Mouse (Mus musculus): ENCODE measurements around the gene Cpe. TPM values are rescaled to one million over a fixed set of nuclear protein-coding genes. Genes with fewer than 3 reads are reported as not detected.

The Cpe gene
- polyA plus RNA-seq, 1 experiment from 2014 or later = 4.3 TPM

DNA sequence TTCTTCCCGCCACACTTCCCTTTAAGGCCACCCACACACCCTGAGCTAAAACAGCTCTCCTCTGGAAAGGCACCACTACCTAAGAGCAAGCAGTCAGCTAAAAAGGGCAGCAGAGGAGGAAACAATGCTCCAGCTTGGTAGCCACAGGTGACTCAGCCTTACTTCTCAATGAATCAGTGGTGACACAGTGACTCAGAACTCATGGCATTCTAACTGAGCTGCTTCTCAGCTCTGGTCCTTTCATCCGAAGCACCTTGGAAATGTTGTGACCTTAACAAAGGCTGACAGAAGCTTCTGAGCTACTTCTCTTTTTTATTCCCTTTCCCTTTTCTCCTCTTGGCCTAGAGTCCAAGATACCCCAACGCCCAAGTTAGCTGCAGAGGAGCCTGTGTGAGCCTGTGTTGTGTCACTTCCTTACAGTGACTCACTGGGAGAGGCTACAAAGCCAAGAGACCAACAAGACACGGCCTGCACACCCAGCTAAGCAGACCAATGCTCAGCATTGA lies 33.4 kb upstream of the Cpe start:
- no peak overlapping the region for H3K4me2 ChIP-seq (ENCODE audit: low read depth, low read length)
- peaks cover 6% of the 10 kb centered on the region for H3K36me3 ChIP-seq (ENCODE audit: control insufficient read depth, insufficient read depth)
- H3K9me3 ChIP-seq (replicated peaks; ENCODE audit: control insufficient read depth, low read length) = no peaks in the 10 kb centered on the region
- 50% methylated on average over 4 of the region's 4 CpGs for WGBS (ENCODE audit: insufficient replicate concordance)
- H3K4me3 ChIP-seq (ENCODE audit: low read depth, low read length) = no peak overlapping the region
- no peak overlapping the region for H3K27ac ChIP-seq (ENCODE audit: low read length)
- ATAC-seq (ENCODE audit: low read depth) = no peak
- H3K27me3 ChIP-seq (ENCODE audit: control insufficient read depth, insufficient read depth, low read depth, low read length) = no peaks in the 10 kb centered on the region
- no peaks in the 10 kb centered on the region; the same call in 1 of the 2 replicates for H3K4me1 ChIP-seq (ENCODE audit: control insufficient read depth, low read depth, low read length)
- H3K9ac ChIP-seq (ENCODE audit: low read depth, low read length) = no peak overlapping the region

DNA sequence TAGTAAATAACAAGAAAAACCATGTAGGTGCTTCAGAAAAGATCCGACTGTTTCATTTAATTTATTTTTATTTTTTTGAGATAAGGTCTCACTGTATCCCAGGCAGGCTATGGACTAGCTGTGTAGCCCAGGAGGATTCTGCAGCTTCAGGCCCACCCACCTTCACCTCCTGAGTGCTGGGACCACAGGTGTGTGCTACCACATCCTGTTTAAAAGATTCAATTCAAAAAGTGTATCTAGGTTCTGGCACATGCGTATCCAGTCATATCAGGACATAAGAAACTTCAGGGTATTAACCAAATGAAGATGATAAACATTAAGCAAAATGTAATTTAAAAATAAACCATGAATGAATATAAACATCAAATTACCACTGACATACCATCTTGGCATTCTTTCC lies 30.4 kb upstream of the Cpe start:
- H3K9me3 ChIP-seq (replicated peaks; ENCODE audit: control insufficient read depth, low read length) = no peaks in the 10 kb centered on the region
- no peak overlapping the region for H3K4me2 ChIP-seq (ENCODE audit: low read depth, low read length)
- H3K27me3 ChIP-seq (ENCODE audit: control insufficient read depth, insufficient read depth, low read depth, low read length) = no peaks in the 10 kb centered on the region
- peaks cover 14% of the 10 kb centered on the region for H3K36me3 ChIP-seq (ENCODE audit: control insufficient read depth, insufficient read depth)
- no peak for ATAC-seq (ENCODE audit: low read depth)
- H3K4me3 ChIP-seq (ENCODE audit: low read depth, low read length) = no peak overlapping the region
- 81% methylated on average over 2 of the region's 2 CpGs for WGBS (ENCODE audit: insufficient replicate concordance)
- no peaks in the 10 kb centered on the region for H3K4me1 ChIP-seq (ENCODE audit: control insufficient read depth, low read depth, low read length)
- H3K9ac ChIP-seq (ENCODE audit: low read depth, low read length) = no peak overlapping the region
- H3K27ac ChIP-seq (ENCODE audit: low read length) = no peak overlapping the region

- Histone ChIP-seq H3K27ac (ENCODE audit: low read length) (no peak overlapping the region), H3K36me3 (ENCODE audit: control insufficient read depth, insufficient read depth) (peaks cover 17% of the 10 kb centered on the region), H3K4me1 (ENCODE audit: control insufficient read depth, low read depth, low read length) (no peaks in the 10 kb centered on the region), H3K4me2 (ENCODE audit: low read depth, low read length) (no peak overlapping the region), H3K4me3 (ENCODE audit: low read depth, low read length) (no peak overlapping the region), H3K9me3 (replicated peaks; ENCODE audit: control insufficient read depth, low read length) (no peaks in the 10 kb centered on the region), H3K9ac (ENCODE audit: low read depth, low read length) (no peak overlapping the region), H3K27me3 (ENCODE audit: control insufficient read depth, insufficient read depth, low read depth, low read length) (no peaks in the 10 kb centered on the region)
- WGBS (ENCODE audit: insufficient replicate concordance) = 72% methylated on average over 7 of the region's 7 CpGs
- ATAC-seq (ENCODE audit: low read depth) = no peak
Measured at GRCm38 (mm10) chr8:64717868-64718267, 25.0 kb upstream of the Cpe start.

DNA sequence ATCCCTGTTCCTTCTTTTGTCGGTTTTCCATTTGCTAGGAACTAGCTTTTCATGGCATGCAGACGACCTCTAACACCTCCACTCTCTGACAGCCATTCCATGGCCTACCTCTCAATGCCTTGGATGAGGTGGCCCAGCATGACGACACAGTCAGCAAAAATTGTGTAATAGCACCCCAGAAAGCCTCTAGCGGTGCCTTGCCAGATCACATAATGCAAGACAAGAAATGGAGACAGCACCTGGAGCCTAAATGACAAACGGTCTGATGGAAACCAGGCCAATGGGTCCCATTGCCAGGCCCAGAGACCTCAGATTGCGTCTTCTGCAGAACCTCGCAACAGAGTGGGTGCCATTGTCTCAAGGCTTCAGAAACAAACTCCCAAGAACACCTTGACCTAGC lies 19.6 kb upstream of the Cpe start:
- no peaks in the 10 kb centered on the region for H3K27me3 ChIP-seq (ENCODE audit: control insufficient read depth, insufficient read depth, low read depth, low read length)
- H3K27ac ChIP-seq (ENCODE audit: low read length) = no peak overlapping the region
- 64% methylated on average over 7 of the region's 7 CpGs for WGBS (ENCODE audit: insufficient replicate concordance)
- no peak overlapping the region for H3K4me2 ChIP-seq (ENCODE audit: low read depth, low read length)
- no peaks in the 10 kb centered on the region for H3K9me3 ChIP-seq (replicated peaks; ENCODE audit: control insufficient read depth, low read length)
- no peak for ATAC-seq (ENCODE audit: low read depth)
- no peak overlapping the region for H3K4me3 ChIP-seq (ENCODE audit: low read depth, low read length)
- no peaks in the 10 kb centered on the region for H3K36me3 ChIP-seq (ENCODE audit: control insufficient read depth, insufficient read depth)
- no peaks in the 10 kb centered on the region for H3K4me1 ChIP-seq (ENCODE audit: control insufficient read depth, low read depth, low read length)
- H3K9ac ChIP-seq (ENCODE audit: low read depth, low read length) = no peak overlapping the region

DNA sequence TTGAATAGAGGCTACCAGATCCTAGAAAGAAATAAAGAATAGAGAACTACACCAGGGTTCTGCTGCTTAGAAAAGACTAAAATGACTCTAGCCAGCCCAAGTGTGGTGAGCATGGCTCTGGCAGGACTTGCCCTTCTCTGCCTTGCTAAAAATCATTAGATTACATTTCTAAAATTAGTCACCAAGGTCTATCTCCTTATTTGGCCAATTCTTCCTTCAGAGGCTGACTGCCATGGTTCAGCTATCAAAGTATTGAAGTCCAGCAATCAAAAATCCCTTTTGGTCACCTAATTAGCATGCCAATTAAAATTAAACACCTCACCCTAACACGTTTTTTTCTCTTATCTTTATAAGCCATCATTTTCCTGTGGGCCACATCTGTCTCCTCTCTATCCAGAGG lies 18.7 kb upstream of the Cpe start:
- WGBS (ENCODE audit: insufficient replicate concordance) = 15% methylated on average over 1 of the region's 1 CpGs
- no peak overlapping the region for H3K4me3 ChIP-seq (ENCODE audit: low read depth, low read length)
- no peak overlapping the region for H3K4me2 ChIP-seq (ENCODE audit: low read depth, low read length)
- H3K9ac ChIP-seq (ENCODE audit: low read depth, low read length) = no peak overlapping the region
- H3K9me3 ChIP-seq (replicated peaks; ENCODE audit: control insufficient read depth, low read length) = no peaks in the 10 kb centered on the region
- H3K27ac ChIP-seq (ENCODE audit: low read length) = no peak overlapping the region
- H3K27me3 ChIP-seq (ENCODE audit: control insufficient read depth, insufficient read depth, low read depth, low read length) = no peaks in the 10 kb centered on the region
- no peaks in the 10 kb centered on the region for H3K4me1 ChIP-seq (ENCODE audit: control insufficient read depth, low read depth, low read length)
- ATAC-seq (ENCODE audit: low read depth) = no peak
- no peaks in the 10 kb centered on the region for H3K36me3 ChIP-seq (ENCODE audit: control insufficient read depth, insufficient read depth)

- Histone ChIP-seq H3K4me2 (ENCODE audit: low read depth, low read length) (no peak overlapping the region), H3K36me3 (ENCODE audit: control insufficient read depth, insufficient read depth) (no peaks in the 10 kb centered on the region), H3K27ac (ENCODE audit: low read length) (no peak overlapping the region), H3K9ac (ENCODE audit: low read depth, low read length) (no peak overlapping the region), H3K4me3 (ENCODE audit: low read depth, low read length) (no peak overlapping the region), H3K27me3 (ENCODE audit: control insufficient read depth, insufficient read depth, low read depth, low read length) (no peaks in the 10 kb centered on the region), H3K4me1 (ENCODE audit: control insufficient read depth, low read depth, low read length) (no peaks in the 10 kb centered on the region), H3K9me3 (replicated peaks; ENCODE audit: control insufficient read depth, low read length) (no peaks in the 10 kb centered on the region)
- ATAC-seq (ENCODE audit: low read depth) = no peak
Measured at GRCm38 (mm10) chr8:64707481-64707880, 14.6 kb upstream of the Cpe start.

DNA sequence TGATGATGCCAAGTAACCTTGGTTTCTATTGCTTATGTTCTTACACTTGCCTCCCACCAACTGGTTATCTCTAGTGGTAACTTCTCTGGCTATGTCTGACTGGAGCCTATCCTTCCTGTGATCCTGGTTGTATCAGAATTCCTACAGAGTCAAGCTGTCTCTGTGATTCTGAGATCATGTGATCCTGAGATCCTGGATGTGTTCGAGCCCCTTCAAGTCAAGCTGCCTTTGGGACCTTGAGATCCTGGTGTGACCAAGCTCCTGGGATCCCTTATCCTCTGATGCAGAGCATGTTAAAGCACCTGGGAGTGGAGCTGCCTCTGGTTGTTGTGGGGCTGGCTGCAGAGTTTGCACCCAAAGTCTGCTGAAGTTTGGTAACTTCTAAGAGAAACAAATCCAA lies 10.3 kb upstream of the Cpe start:
- H3K27me3 ChIP-seq (ENCODE audit: control insufficient read depth, insufficient read depth, low read depth, low read length) = no peaks in the 10 kb centered on the region
- H3K36me3 ChIP-seq (ENCODE audit: control insufficient read depth, insufficient read depth) = no peaks in the 10 kb centered on the region
- no peak overlapping the region for H3K9ac ChIP-seq (ENCODE audit: low read depth, low read length)
- H3K4me2 ChIP-seq (ENCODE audit: low read depth, low read length) = no peak overlapping the region
- no peak overlapping the region for H3K27ac ChIP-seq (ENCODE audit: low read length)
- no peaks in the 10 kb centered on the region for H3K9me3 ChIP-seq (replicated peaks; ENCODE audit: control insufficient read depth, low read length)
- no peaks in the 10 kb centered on the region for H3K4me1 ChIP-seq (ENCODE audit: control insufficient read depth, low read depth, low read length)
- 54% methylated on average over 1 of the region's 1 CpGs for WGBS (ENCODE audit: insufficient replicate concordance)
- H3K4me3 ChIP-seq (ENCODE audit: low read depth, low read length) = no peak overlapping the region
- no peak for ATAC-seq (ENCODE audit: low read depth)

DNA sequence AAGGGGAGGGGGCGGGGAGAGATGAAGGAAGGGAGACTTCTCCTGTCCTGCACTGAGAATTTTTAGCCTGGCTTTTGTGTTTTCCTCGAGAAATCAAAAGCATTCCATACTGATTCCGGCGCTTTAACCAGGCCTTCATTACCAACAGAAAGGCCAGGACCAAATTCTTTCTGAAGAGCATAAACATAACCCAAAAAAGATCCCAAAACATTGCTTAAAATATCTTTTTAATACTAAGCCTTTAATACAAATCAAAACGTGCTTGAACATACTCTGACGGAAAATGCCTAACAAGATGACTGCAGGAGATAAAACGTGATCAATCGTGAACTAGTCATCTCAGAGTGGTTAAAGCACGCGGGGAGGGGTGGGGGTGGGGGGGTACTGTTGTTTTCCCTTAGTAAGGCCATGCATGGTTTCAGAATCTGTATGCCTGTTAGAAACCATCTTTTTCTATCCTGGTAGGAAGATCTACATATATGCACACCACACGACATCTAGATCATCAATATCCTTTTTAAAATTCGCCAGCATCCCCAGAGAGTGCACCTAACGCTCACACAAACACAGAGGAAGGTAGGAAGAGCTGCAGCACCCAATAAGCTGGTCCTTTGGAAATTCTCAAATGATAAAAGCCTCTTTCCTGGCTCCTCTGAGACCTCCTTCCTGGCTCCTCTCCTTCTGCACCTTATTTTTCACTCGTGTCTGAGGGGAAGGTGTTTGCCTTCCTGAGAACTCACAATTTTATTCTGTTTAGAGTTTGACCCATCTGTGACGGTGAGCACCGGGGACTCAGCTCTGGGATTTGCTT lies 1.1 kb downstream of the Cpe start:
- H3K9me3 ChIP-seq (replicated peaks; ENCODE audit: control insufficient read depth, low read length) = no peaks in the 10 kb centered on the region
- H3K4me2 ChIP-seq (ENCODE audit: low read depth, low read length) = no peak overlapping the region; the same call in 1 of the 2 replicates
- H3K9ac ChIP-seq (ENCODE audit: low read depth, low read length) = no peak overlapping the region
- H3K4me3 ChIP-seq (ENCODE audit: low read depth, low read length) = no peak overlapping the region
- H3K27me3 ChIP-seq (ENCODE audit: control insufficient read depth, insufficient read depth, low read depth, low read length) = peaks cover 30% of the 10 kb centered on the region
- 18% methylated on average over 16 of the region's 16 CpGs for WGBS (ENCODE audit: insufficient replicate concordance)
- no peak for ATAC-seq (ENCODE audit: low read depth)
- H3K36me3 ChIP-seq (ENCODE audit: control insufficient read depth, insufficient read depth) = no peaks in the 10 kb centered on the region
- H3K27ac ChIP-seq (ENCODE audit: low read length) = no peak overlapping the region
- H3K4me1 ChIP-seq (ENCODE audit: control insufficient read depth, low read depth, low read length) = no peaks in the 10 kb centered on the region

DNA sequence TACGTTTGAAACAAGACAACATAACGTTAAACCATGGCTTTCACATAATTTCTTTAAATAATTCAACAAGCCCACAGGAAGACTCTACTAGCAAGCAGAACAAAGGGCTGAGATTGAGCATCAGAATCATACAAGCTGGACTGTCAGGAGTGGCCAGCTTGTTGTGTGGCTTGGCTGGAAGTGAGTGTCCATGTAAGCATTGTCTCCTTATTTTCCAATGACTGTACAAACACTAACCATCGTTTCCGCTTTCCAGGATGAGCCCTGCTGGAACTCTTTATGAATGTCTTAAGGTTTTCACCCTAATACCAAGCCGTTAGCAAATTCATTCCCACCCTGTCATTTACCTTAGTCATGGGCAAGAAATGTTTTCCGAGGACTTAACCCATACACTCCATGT lies 2.0 kb downstream of the Cpe start:
- Histone ChIP-seq H3K4me3 (ENCODE audit: low read depth, low read length) (no peak overlapping the region), H3K4me1 (ENCODE audit: control insufficient read depth, low read depth, low read length) (no peaks in the 10 kb centered on the region), H3K27me3 (ENCODE audit: control insufficient read depth, insufficient read depth, low read depth, low read length) (peaks cover 30% of the 10 kb centered on the region), H3K27ac (ENCODE audit: low read length) (no peak overlapping the region), H3K9ac (ENCODE audit: low read depth, low read length) (no peak overlapping the region), H3K4me2 (ENCODE audit: low read depth, low read length) (no peak overlapping the region), H3K36me3 (ENCODE audit: control insufficient read depth, insufficient read depth) (no peaks in the 10 kb centered on the region), H3K9me3 (replicated peaks; ENCODE audit: control insufficient read depth, low read length) (no peaks in the 10 kb centered on the region)
- WGBS (ENCODE audit: insufficient replicate concordance) = 68% methylated on average over 6 of the region's 6 CpGs
- ATAC-seq (ENCODE audit: low read depth) = no peak

All from liver, embryonic 16.5 days (tissue).